Mouse (Mus musculus): ENCODE data around the gene Mpig6b.
"Not testable (repeated sequence)": the region's sequence is repeated elsewhere in the genome, so short reads cannot be mapped to it uniquely, and the experiment has no call there.

Mpig6b gene

GRCm38 (mm10) chr17:35039121-35039873 lies 26.7 kb downstream of the Mpig6b start:
- no peak for DNase-seq (ENCODE audit: low read depth, low spot score)

- no peak for DNase-seq (ENCODE audit: low read depth, low spot score)
Observed at GRCm38 (mm10) chr17:35034896-35035295, 31.1 kb downstream of the Mpig6b start.

GRCm38 (mm10) chr17:35033703-35034102 lies 32.3 kb downstream of the Mpig6b start:
- not testable (repeated sequence) for DNase-seq (ENCODE audit: low read depth, low spot score)

GRCm38 (mm10) chr17:35032323-35032870 lies 33.6 kb downstream of the Mpig6b start:
- DNase-seq (ENCODE audit: low read depth, low spot score) = no peak

GRCm38 (mm10) chr17:35031880-35032279 lies 34.1 kb downstream of the Mpig6b start:
- no peak for DNase-seq (ENCODE audit: low read depth, low spot score)

- DNase-seq (ENCODE audit: low read depth, low spot score) = no peak
Observed at GRCm38 (mm10) chr17:35031272-35031671, 34.7 kb downstream of the Mpig6b start.

GRCm38 (mm10) chr17:35029691-35030532 lies 36.1 kb downstream of the Mpig6b start:
- DNase-seq (ENCODE audit: low read depth, low spot score) = peak; percentile 46

GRCm38 (mm10) chr17:35028315-35028714 lies 37.7 kb downstream of the Mpig6b start:
- DNase-seq (ENCODE audit: low read depth, low spot score) = no peak

GRCm38 (mm10) chr17:35027277-35028068 lies 38.5 kb downstream of the Mpig6b start, which contains the start of gene Sapcd1:
Gene Sapcd1 (minus strand): TSS chr17:35028016.
- peak; percentile 76 for DNase-seq (ENCODE audit: low read depth, low spot score)

- no peak for DNase-seq (ENCODE audit: low read depth, low spot score)
Observed at GRCm38 (mm10) chr17:35026206-35026605, 39.8 kb downstream of the Mpig6b start.

- DNase-seq (ENCODE audit: low read depth, low spot score) = no peak
Observed at GRCm38 (mm10) chr17:35024691-35025488, 41.1 kb downstream of the Mpig6b start.

- no peak for DNase-seq (ENCODE audit: low read depth, low spot score)
Observed at GRCm38 (mm10) chr17:35024261-35024660, 41.7 kb downstream of the Mpig6b start.

- DNase-seq (ENCODE audit: low read depth, low spot score) = no peak
Observed at GRCm38 (mm10) chr17:35023756-35024155, 42.2 kb downstream of the Mpig6b start.

- no peak for DNase-seq (ENCODE audit: low read depth, low spot score)
Observed at GRCm38 (mm10) chr17:35023221-35023620, 42.8 kb downstream of the Mpig6b start.

GRCm38 (mm10) chr17:35022541-35023060 lies 43.4 kb downstream of the Mpig6b start:
- no peak for DNase-seq (ENCODE audit: low read depth, low spot score)

GRCm38 (mm10) chr17:35021842-35022477 lies 44.0 kb downstream of the Mpig6b start:
- no peak for DNase-seq (ENCODE audit: low read depth, low spot score)

- peak; percentile 80 for DNase-seq (ENCODE audit: low read depth, low spot score)
Observed at GRCm38 (mm10) chr17:35021163-35021808, 44.7 kb downstream of the Mpig6b start.

- DNase-seq (ENCODE audit: low read depth, low spot score) = no peak
Observed at GRCm38 (mm10) chr17:35020551-35020950, 45.4 kb downstream of the Mpig6b start.

GRCm38 (mm10) chr17:35019894-35020293 lies 46.1 kb downstream of the Mpig6b start:
- no peak for DNase-seq (ENCODE audit: low read depth, low spot score)

Measured in ES-CJ7 (cell line).